Mouse (Mus musculus): ENCODE data around the gene Mmp17. TPM values are rescaled to one million over a fixed set of nuclear protein-coding genes. Genes with fewer than 3 reads are reported as not detected.

Gene Mmp17
- total RNA-seq, 1 experiment from 2014 or later = 0.29 TPM

Other genes with a start within 250 kb of the Mmp17 start
- 104 to 140 TPM (median 114 TPM) in 3 replicates for gene Sfswap, start 82.9 kb upstream of the Mmp17 start, total RNA-seq (2017)
- gene Zfp11, start 85.9 kb downstream of the Mmp17 start, total RNA-seq (2017) = 0.11 to 1.3 TPM (median 0.86 TPM) in 3 replicates
- not detected in 3 replicates for gene Sept14, start 124.3 kb downstream of the Mmp17 start, total RNA-seq (2017)
- 34.6 to 75.1 TPM (median 51.6 TPM) in 3 replicates for gene Mrps17, start 131.3 kb downstream of the Mmp17 start, total RNA-seq (2017)
- gene Nipsnap2, start 140.9 kb downstream of the Mmp17 start, total RNA-seq (2017) = 22.3 to 33.3 TPM (median 24.7 TPM) in 3 replicates
- 6.7 to 17.3 TPM (median 10.8 TPM) in 3 replicates for gene Psph, start 203.3 kb downstream of the Mmp17 start, total RNA-seq (2017)

All from monocyte, adult 5-6 weeks (primary cell).